Comparison of ENCODE assay signal across 28 mouse cellular contexts in genomic region chr17:78767546-78767945, GRCm38 (mm10). TPM values are rescaled to one million over a fixed set of nuclear protein-coding genes. Genes with fewer than 3 reads are reported as not detected.
DNase-seq lines count a peak whose midpoint lies in the region; ATAC-seq and TF ChIP-seq lines count a peak whose summit lies in the region.
"Had no signal": no experiment of that assay in that cellular context is flagged by ENCODE, and none has a peak within 500 bp of the region (broad histone marks: within the 10 kb centered on the region; RNA-seq: fewer than 3 reads in every experiment).

No protein-coding gene starts in this region.

- DNase-seq in frontal cortex, postnatal 25 days (ENCODE audit: low spot score in 2 of 2), result no peak
- DNase-seq in layer of hippocampus, adult 2 months (ENCODE audit: low spot score in 2 of 2), result peak; percentile 37 to 43
- DNase-seq in layer of hippocampus, adult 9-10 months (ENCODE audit: low spot score), result no peak
- peak; percentile 58 for DNase-seq in brain, adult 2 months (ENCODE audit: low read depth, low spot score)
- DNase-seq: adrenal gland, adult 8-10 months; cerebellum, adult 8-10 months; cerebellum, postnatal 25 days; forebrain, postnatal 0 days; gastrocnemius, postnatal 14 days; kidney, adult 18-20 months; kidney, postnatal 36 days had no signal

- H3K4me3 ChIP-seq in heart, embryonic 13.5 days, result no peak overlapping the region
- no peak overlapping the region for H3K4me3 ChIP-seq in heart, embryonic 11.5 days (ENCODE audit: low read depth, low read length)
- no peak overlapping the region for H3K4me3 ChIP-seq in layer of hippocampus, adult 2 months
- no peak overlapping the region for H3K4me3 ChIP-seq in midbrain, embryonic 15.5 days
- H3K4me3 ChIP-seq: embryonic facial prominence, embryonic 10.5 days; embryonic facial prominence, embryonic 15.5 days; forebrain, embryonic 12.5 days; kidney, embryonic 15.5 days; left cerebral cortex, adult 2 months; limb, embryonic 13.5 days; lung, embryonic 15.5 days; myocyte; neural tube, embryonic 12.5 days had no signal

- peak; percentile 98 for ATAC-seq in frontal cortex, adult (ENCODE audit: low TSS enrichment)
- ATAC-seq in heart, embryonic 13.5 days (ENCODE audit: extremely low read depth, insufficient number of reproducible peaks, low FRiP score, low TSS enrichment), result no peak
- ATAC-seq in heart, embryonic 11.5 days (replicated peaks; ENCODE audit: insufficient number of reproducible peaks, low FRiP score, low TSS enrichment), result no peak
- no peak for ATAC-seq in midbrain, embryonic 15.5 days (replicated peaks)
- ATAC-seq: forebrain, postnatal 0 days; hindbrain, embryonic 16.5 days had no signal

- no peaks in the 10 kb centered on the region for H3K9me3 ChIP-seq in heart, embryonic 13.5 days
- H3K9me3 ChIP-seq in heart, embryonic 11.5 days (replicated peaks; ENCODE audit: control insufficient read depth, low read length), result no peaks in the 10 kb centered on the region
- H3K9me3 ChIP-seq in midbrain, embryonic 15.5 days, result no peaks in the 10 kb centered on the region
- H3K9me3 ChIP-seq: embryonic facial prominence, embryonic 10.5 days; embryonic facial prominence, embryonic 15.5 days; forebrain, embryonic 12.5 days; kidney, embryonic 15.5 days; limb, embryonic 13.5 days; lung, embryonic 15.5 days; neural tube, embryonic 12.5 days had no signal

- H3K4me2 ChIP-seq in heart, embryonic 13.5 days, result peak overlapping the region; percentile 8; the same call in 1 of the 2 replicates
- no peak overlapping the region for H3K4me2 ChIP-seq in heart, embryonic 11.5 days
- no peak overlapping the region for H3K4me2 ChIP-seq in midbrain, embryonic 15.5 days
- H3K4me2 ChIP-seq: embryonic facial prominence, embryonic 15.5 days; forebrain, embryonic 12.5 days; kidney, embryonic 15.5 days; limb, embryonic 13.5 days; liver, embryonic 11.5 days; lung, embryonic 15.5 days; midbrain, embryonic 11.5 days; neural tube, embryonic 12.5 days had no signal

- TF ChIP-seq CTCF in layer of hippocampus, adult 2 months (conservative IDR thresholded peaks at IDR 0.05), result no peak

- no peak overlapping the region for H3K9ac ChIP-seq in heart, embryonic 13.5 days
- no peak overlapping the region for H3K9ac ChIP-seq in heart, embryonic 11.5 days (ENCODE audit: low read depth, low read length)
- no peak overlapping the region for H3K9ac ChIP-seq in midbrain, embryonic 15.5 days
- H3K9ac ChIP-seq: embryonic facial prominence, embryonic 15.5 days; forebrain, embryonic 12.5 days; forebrain, postnatal 0 days; kidney, embryonic 15.5 days; limb, embryonic 13.5 days; lung, embryonic 15.5 days; neural tube, embryonic 12.5 days had no signal

- peaks cover 55% of the 10 kb centered on the region for H3K36me3 ChIP-seq in heart, embryonic 13.5 days
- H3K36me3 ChIP-seq in heart, embryonic 11.5 days (ENCODE audit: control insufficient read depth, insufficient read depth, low read length), result 0 out of 2 replicates have a peak, but pooled peaks cover 9% of the 10 kb centered on the region
- peaks cover 40% of the 10 kb centered on the region; the same call in 1 of the 2 replicates for H3K36me3 ChIP-seq in midbrain, embryonic 15.5 days (replicated peaks)

- H3K27ac ChIP-seq in heart, embryonic 13.5 days (replicated peaks), result peak overlapping the region; percentile 95
- no peak overlapping the region for H3K27ac ChIP-seq in heart, embryonic 11.5 days (ENCODE audit: low read depth, low read length)
- H3K27ac ChIP-seq in layer of hippocampus, adult 2 months, result no peak overlapping the region; the same call in 1 of the 2 replicates
- H3K27ac ChIP-seq in midbrain, embryonic 15.5 days, result no peak overlapping the region
- H3K27ac ChIP-seq: embryonic facial prominence, embryonic 10.5 days; embryonic facial prominence, embryonic 15.5 days; forebrain, embryonic 12.5 days; kidney, embryonic 15.5 days; left cerebral cortex, adult 2 months; limb, embryonic 13.5 days; lung, embryonic 15.5 days; neural tube, embryonic 12.5 days had no signal

- no peaks in the 10 kb centered on the region for H3K27me3 ChIP-seq in heart, embryonic 13.5 days (replicated peaks)
- no peaks in the 10 kb centered on the region for H3K27me3 ChIP-seq in heart, embryonic 11.5 days (ENCODE audit: control insufficient read depth, insufficient read depth, low read length)
- no peaks in the 10 kb centered on the region for H3K27me3 ChIP-seq in midbrain, embryonic 15.5 days (replicated peaks)
- H3K27me3 ChIP-seq: CH12.LX; embryonic facial prominence, embryonic 15.5 days; forebrain, embryonic 12.5 days; kidney, embryonic 15.5 days; limb, embryonic 13.5 days; lung, embryonic 15.5 days; neural tube, embryonic 12.5 days had no signal

- H3K4me1 ChIP-seq in heart, embryonic 13.5 days, result peaks cover 54% of the 10 kb centered on the region
- peaks cover 22% of the 10 kb centered on the region for H3K4me1 ChIP-seq in heart, embryonic 11.5 days (ENCODE audit: control insufficient read depth, insufficient read depth, low read length)
- H3K4me1 ChIP-seq in midbrain, embryonic 15.5 days, result no peaks in the 10 kb centered on the region
- H3K4me1 ChIP-seq: embryonic facial prominence, embryonic 10.5 days; embryonic facial prominence, embryonic 15.5 days; forebrain, embryonic 12.5 days; kidney, embryonic 15.5 days; limb, embryonic 13.5 days; lung, embryonic 15.5 days; neural tube, embryonic 12.5 days had no signal

- 51% methylated on average over 8 of the region's 8 CpGs for WGBS in heart, embryonic 13.5 days
- WGBS in heart, embryonic 11.5 days (ENCODE audit: insufficient replicate concordance), result 45% methylated on average over 8 of the region's 8 CpGs
- 85% methylated on average over 8 of the region's 8 CpGs for WGBS in midbrain, embryonic 15.5 days

RNA-seq across cellular contexts. Expression of gene Strn, which starts 30.6 kb away (rescaled TPM):
- 10.3 and 11.0 TPM in 2 replicates for polyA plus RNA-seq in heart, embryonic 13.5 days (2015; fragmentation: Nextera tagmentation; extraction: Ambion mirVana)
- 12.5 and 14.2 TPM in 2 replicates for polyA plus RNA-seq in heart, embryonic 11.5 days (2014; fragmentation: Nextera tagmentation; extraction: Ambion mirVana)
- 10 to 100 TPM; 57.6 to 59.9 TPM for total RNA-seq in layer of hippocampus, adult 2 months (2021)
- 5.0 and 5.4 TPM in 2 replicates for polyA plus RNA-seq in midbrain, embryonic 15.5 days (2015; fragmentation: Nextera tagmentation; extraction: Ambion mirVana)

Comparison
In these comparisons a context has a peak if more than half of its experiments do, and no peak if none do; other contexts are left out.
1. DNase-seq: peak in layer of hippocampus, adult 2 months (2 of 2) and brain, adult 2 months (single experiment); none in frontal cortex, postnatal 25 days (0 of 2) and layer of hippocampus, adult 9-10 months (single experiment).